Mouse (Mus musculus): ENCODE data around the gene N4bp2l2. TPM values are rescaled to one million over a fixed set of nuclear protein-coding genes. Genes with fewer than 3 reads are reported as not detected.
A peak's percentile ranks its signal among the peaks of the same experiment; 100 is the strongest.

The N4bp2l2 gene
- polyA plus RNA-seq, 1 experiment: 7.4 TPM

DNA sequence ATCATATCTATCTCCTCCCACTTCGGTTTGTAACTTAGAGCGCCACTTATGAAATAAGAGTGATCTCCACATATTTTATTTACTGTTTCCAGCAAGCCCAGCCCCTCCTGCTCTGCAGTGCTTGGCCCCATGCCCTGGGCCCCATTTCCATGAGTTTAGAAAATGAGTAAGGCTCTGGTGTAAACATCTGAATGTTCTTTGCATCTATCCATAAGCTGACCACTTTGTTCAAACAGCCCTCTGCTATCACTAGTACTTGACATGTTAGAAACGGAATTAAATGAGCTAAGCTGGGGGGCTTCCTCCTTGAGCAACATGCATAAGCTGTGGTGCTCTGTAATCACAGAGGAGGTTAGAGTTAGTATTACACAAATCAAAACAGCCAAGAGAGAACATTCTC lies 91.6 kb downstream of the N4bp2l2 start:
- Histone ChIP-seq H3K4me1 (ENCODE audit: control insufficient read depth, insufficient read depth, low read length) (no peaks in the 10 kb centered on the region), H3K36me3 (ENCODE audit: control insufficient read depth, insufficient read depth, low read length) (no peaks in the 10 kb centered on the region), H3K27ac (ENCODE audit: insufficient read depth, low read depth, low read length) (no peak overlapping the region), H3K4me3 (ENCODE audit: insufficient read depth, low read depth, low read length) (no peak overlapping the region), H3K27me3 (replicated peaks; ENCODE audit: control insufficient read depth, insufficient read depth, low read length) (no peaks in the 10 kb centered on the region)
- 85% methylated on average over 3 of the region's 3 CpGs for WGBS
- no peak for TF ChIP-seq CTCF (conservative IDR thresholded peaks at IDR 0.05; ENCODE audit: insufficient read depth, insufficient read length, low read depth, low read length)
- no peak for TF ChIP-seq POLR2A (IDR thresholded peaks at IDR 0.05; ENCODE audit: low read depth, low read length)
- no peak for DNase-seq

DNA sequence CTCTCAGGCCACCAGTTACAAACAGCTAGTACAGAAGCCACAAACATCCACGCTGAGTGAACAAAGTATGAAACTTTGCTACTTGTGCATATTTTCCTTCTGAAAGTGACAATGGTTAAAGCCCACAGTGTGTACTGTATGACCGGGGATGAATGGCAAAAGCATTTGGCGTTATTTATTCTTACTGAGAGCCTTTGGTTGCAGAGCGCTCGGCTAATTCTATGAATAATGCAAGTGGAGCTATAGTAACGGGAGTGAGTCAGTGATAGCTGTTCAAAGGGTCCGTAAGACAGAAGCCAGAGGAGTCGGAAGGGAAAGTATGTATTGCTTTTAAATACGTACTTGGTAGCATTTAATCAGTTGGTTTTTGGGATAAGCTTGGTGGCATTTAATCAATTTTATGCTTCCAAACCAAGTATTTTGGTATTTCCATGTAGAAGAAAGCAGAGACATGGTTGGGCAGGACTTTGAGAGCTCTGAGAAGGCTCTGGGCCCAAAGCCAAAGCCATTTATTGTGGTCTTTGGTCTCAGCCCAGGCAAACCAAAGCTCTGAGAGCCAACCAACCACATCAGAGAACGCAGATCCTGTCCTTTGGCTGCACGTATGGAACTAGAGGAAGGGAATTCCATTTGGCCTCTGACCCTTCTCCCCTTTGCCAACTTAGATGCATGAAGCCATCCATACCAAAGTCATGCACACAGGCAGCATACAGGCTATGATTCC lies 95.3 kb downstream of the N4bp2l2 start:
- Histone ChIP-seq H3K4me3 (ENCODE audit: insufficient read depth, low read depth, low read length) (no peak overlapping the region), H3K4me1 (ENCODE audit: control insufficient read depth, insufficient read depth, low read length) (no peaks in the 10 kb centered on the region), H3K36me3 (ENCODE audit: control insufficient read depth, insufficient read depth, low read length) (no peaks in the 10 kb centered on the region; the same call in 1 of the 2 replicates), H3K27me3 (replicated peaks; ENCODE audit: control insufficient read depth, insufficient read depth, low read length) (no peaks in the 10 kb centered on the region), H3K27ac (ENCODE audit: insufficient read depth, low read depth, low read length) (no peak overlapping the region)
- TF ChIP-seq CTCF (conservative IDR thresholded peaks at IDR 0.05; ENCODE audit: insufficient read depth, insufficient read length, low read depth, low read length) (no peak), POLR2A (IDR thresholded peaks at IDR 0.05; ENCODE audit: low read depth, low read length) (no peak)
- DNase-seq: peak; percentile 37
- 74% methylated on average over 11 of the region's 11 CpGs for WGBS

DNA sequence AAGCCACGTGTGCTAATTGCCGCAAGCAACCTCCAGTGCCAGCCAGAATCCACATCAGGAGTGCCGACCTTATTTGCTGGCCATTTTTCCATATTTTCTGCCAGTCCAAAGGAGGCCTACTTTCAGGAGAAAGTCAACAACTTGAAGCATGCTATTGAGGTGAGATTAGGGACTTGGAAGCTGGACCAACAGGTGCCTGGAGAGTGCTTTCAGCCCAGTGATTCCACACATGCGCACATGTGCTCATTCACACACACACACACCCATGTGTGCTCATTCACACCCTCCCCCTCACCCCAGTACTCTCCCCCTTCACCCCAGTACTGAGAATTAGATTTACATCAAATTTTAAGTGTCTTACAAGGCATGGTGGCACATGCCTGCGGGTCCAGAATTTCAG lies 99.0 kb downstream of the N4bp2l2 start:
- 92% methylated on average over 5 of the region's 5 CpGs for WGBS
- H3K27ac ChIP-seq (ENCODE audit: insufficient read depth, low read depth, low read length): no peak overlapping the region
- H3K27me3 ChIP-seq (replicated peaks; ENCODE audit: control insufficient read depth, insufficient read depth, low read length): no peaks in the 10 kb centered on the region
- H3K4me3 ChIP-seq (ENCODE audit: insufficient read depth, low read depth, low read length): no peak overlapping the region
- DNase-seq: no peak
- TF ChIP-seq CTCF (conservative IDR thresholded peaks at IDR 0.05; ENCODE audit: insufficient read depth, insufficient read length, low read depth, low read length) (no peak), POLR2A (IDR thresholded peaks at IDR 0.05; ENCODE audit: low read depth, low read length) (no peak)
- H3K36me3 ChIP-seq (ENCODE audit: control insufficient read depth, insufficient read depth, low read length): no peaks in the 10 kb centered on the region; the same call in 1 of the 2 replicates
- H3K4me1 ChIP-seq (ENCODE audit: control insufficient read depth, insufficient read depth, low read length): no peaks in the 10 kb centered on the region

DNA sequence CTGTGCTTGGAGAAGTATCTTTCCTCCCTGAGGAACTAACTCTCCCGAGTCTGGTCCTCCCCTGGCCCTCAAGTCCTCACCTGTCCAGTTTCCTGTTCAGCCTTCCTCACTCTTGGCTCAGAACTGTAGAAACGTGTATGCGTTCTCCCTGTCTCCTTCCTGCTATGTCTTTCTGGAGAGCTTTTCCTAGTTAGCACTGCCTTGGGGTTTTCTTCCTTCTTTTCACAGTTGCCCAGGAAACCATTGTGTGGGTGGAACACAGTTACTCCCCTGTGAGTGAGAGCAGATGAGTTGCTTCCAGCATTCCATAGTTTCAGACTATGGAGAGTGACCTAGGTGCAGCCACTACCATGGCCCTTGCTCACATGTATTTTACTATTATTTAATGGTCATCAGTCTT lies 99.8 kb downstream of the N4bp2l2 start:
- Histone ChIP-seq H3K36me3 (ENCODE audit: control insufficient read depth, insufficient read depth, low read length) (no peaks in the 10 kb centered on the region; the same call in 1 of the 2 replicates), H3K4me1 (ENCODE audit: control insufficient read depth, insufficient read depth, low read length) (no peaks in the 10 kb centered on the region), H3K27me3 (replicated peaks; ENCODE audit: control insufficient read depth, insufficient read depth, low read length) (no peaks in the 10 kb centered on the region), H3K27ac (ENCODE audit: insufficient read depth, low read depth, low read length) (no peak overlapping the region), H3K4me3 (ENCODE audit: insufficient read depth, low read depth, low read length) (no peak overlapping the region)
- no peak for DNase-seq
- no peak for TF ChIP-seq CTCF (conservative IDR thresholded peaks at IDR 0.05; ENCODE audit: insufficient read depth, insufficient read length, low read depth, low read length)
- no peak for TF ChIP-seq POLR2A (IDR thresholded peaks at IDR 0.05; ENCODE audit: low read depth, low read length)
- WGBS: 51% methylated on average over 3 of the region's 3 CpGs

DNA sequence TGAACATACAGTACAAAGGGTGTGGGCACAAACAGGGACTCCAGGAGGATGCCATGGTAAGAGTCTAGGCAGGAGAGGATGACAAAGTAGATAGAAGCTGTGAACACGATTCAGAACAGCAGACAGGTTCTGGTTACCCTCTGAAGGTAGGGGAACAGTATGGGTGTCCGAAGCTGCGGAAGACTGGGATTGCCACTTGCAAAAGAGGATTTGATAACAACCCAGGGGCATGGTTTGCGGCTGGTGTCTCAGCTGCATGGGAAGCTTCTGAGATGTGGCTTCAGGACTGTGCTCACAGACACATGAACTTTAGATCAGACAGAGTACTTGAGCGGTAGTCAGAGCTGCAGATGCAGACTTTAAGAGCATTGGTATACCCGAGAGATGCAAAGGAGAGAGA lies 101.6 kb downstream of the N4bp2l2 start:
- H3K36me3 ChIP-seq (ENCODE audit: control insufficient read depth, insufficient read depth, low read length): no peaks in the 10 kb centered on the region; the same call in 1 of the 2 replicates
- TF ChIP-seq CTCF (conservative IDR thresholded peaks at IDR 0.05; ENCODE audit: insufficient read depth, insufficient read length, low read depth, low read length): no peak
- TF ChIP-seq POLR2A (IDR thresholded peaks at IDR 0.05; ENCODE audit: low read depth, low read length): no peak
- DNase-seq: no peak
- WGBS: 95% methylated on average over 6 of the region's 6 CpGs
- H3K27ac ChIP-seq (ENCODE audit: insufficient read depth, low read depth, low read length): no peak overlapping the region
- no peak overlapping the region for H3K4me3 ChIP-seq (ENCODE audit: insufficient read depth, low read depth, low read length)
- no peaks in the 10 kb centered on the region for H3K4me1 ChIP-seq (ENCODE audit: control insufficient read depth, insufficient read depth, low read length)
- no peaks in the 10 kb centered on the region for H3K27me3 ChIP-seq (replicated peaks; ENCODE audit: control insufficient read depth, insufficient read depth, low read length)

DNA sequence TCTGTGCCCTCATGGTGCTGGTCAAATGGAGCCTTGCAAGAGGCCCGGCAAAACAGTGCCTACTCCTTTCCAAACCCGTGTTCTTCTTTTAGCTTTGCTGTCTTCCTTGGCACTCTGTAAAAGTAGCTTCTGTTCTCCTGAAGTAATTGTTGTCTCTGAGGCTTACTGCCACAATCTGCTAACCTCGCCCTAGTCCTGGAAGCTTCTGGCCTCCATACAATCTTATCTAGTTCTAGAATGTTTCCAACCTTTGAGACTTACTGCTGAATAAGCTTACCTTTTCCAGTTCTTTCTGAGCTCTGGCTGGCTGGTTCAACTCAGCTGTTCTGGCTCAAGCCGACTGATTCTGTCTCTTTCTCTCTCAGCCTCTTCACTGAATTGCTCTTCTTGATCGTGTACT lies 104.2 kb downstream of the N4bp2l2 start:
- H3K36me3 ChIP-seq (ENCODE audit: control insufficient read depth, insufficient read depth, low read length): no peaks in the 10 kb centered on the region

DNA sequence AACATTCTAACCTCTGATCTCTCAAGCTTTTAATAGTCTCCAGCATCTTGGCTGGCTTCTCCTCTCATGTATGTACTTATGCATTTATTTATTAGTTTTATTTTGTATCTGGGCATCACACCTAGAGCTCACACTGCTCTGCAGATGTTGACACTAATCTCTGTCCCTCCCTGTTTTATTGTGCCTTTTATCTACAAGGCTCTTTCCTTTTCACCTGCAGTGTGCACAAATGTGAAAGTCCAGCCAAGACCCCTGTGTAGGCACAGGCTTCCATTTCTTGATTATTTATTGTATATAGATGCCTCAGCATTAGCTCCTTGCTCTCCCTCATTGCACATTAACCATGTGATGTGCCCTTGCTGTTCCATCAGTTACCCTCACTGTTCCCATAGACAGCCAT lies 104.6 kb downstream of the N4bp2l2 start:
- no peak overlapping the region for H3K27ac ChIP-seq (ENCODE audit: insufficient read depth, low read depth, low read length)
- no peaks in the 10 kb centered on the region for H3K36me3 ChIP-seq (ENCODE audit: control insufficient read depth, insufficient read depth, low read length)
- H3K27me3 ChIP-seq (replicated peaks; ENCODE audit: control insufficient read depth, insufficient read depth, low read length): no peaks in the 10 kb centered on the region
- DNase-seq: no peak
- H3K4me3 ChIP-seq (ENCODE audit: insufficient read depth, low read depth, low read length): no peak overlapping the region
- H3K4me1 ChIP-seq (ENCODE audit: control insufficient read depth, insufficient read depth, low read length): no peaks in the 10 kb centered on the region
- TF ChIP-seq CTCF (conservative IDR thresholded peaks at IDR 0.05; ENCODE audit: insufficient read depth, insufficient read length, low read depth, low read length) (no peak), POLR2A (IDR thresholded peaks at IDR 0.05; ENCODE audit: low read depth, low read length) (no peak)

More for the DNA sequence above, 104.2 kb downstream of the N4bp2l2 start:
- 86% methylated on average over 5 of the region's 5 CpGs for WGBS
- no peak for DNase-seq
- Histone ChIP-seq H3K27ac (ENCODE audit: insufficient read depth, low read depth, low read length) (no peak overlapping the region), H3K4me3 (ENCODE audit: insufficient read depth, low read depth, low read length) (no peak overlapping the region), H3K27me3 (replicated peaks; ENCODE audit: control insufficient read depth, insufficient read depth, low read length) (no peaks in the 10 kb centered on the region), H3K4me1 (ENCODE audit: control insufficient read depth, insufficient read depth, low read length) (no peaks in the 10 kb centered on the region)
- no peak for TF ChIP-seq POLR2A (IDR thresholded peaks at IDR 0.05; ENCODE audit: low read depth, low read length)
- no peak for TF ChIP-seq CTCF (conservative IDR thresholded peaks at IDR 0.05; ENCODE audit: insufficient read depth, insufficient read length, low read depth, low read length)
